Mouse (Mus musculus) cortical plate, adult 2 months (tissue): ENCODE data around the gene Fam167b.

Source experiments
- CTCF ChIP-seq: fragments of 200-500 bp; IDR thresholded peaks from 2 replicates; pipeline ENCODE4 v1.5.1; 2011; ENCODE audit warnings: mild to moderate bottlenecking, control low read depth, low read length; ENCODE audit not compliant: insufficient read depth; ENCODE audit errors: extremely low read depth
- POLR2A ChIP-seq: fragments of 200-500 bp; IDR thresholded peaks from 2 replicates; pipeline ENCODE4 v1.6.1; 2011; ENCODE audit warnings: mild to moderate bottlenecking, low read length, control low read depth; ENCODE audit not compliant: insufficient read depth; ENCODE audit errors: extremely low read depth

DNA sequence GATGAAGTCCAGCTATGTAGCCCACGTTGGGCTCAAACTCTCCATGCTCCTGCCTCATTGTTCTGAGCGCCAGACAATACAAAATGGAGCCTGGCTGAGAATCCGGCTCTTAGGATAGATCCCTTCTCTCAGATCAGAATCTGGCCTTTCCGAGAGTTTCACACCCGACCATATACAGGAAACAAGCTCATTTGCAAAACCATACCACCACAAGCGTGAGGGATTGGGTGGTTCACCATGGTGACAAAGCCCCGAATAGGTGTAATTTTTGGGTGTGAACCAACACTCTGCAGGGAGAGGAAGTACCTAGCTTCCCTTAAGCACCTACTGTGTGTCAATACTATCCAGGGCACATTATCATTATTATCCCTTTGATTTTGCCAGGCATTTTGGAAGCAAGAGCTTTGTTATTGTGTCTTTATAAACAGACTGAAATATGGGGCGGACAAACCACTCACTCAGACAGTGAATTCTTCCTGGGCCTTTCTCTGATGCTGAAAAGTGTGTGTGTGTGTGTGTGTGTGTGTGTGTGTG lies 6.7 kb downstream of the Fam167b start:
- TF ChIP-seq CTCF (no peak), POLR2A (no peak)
